Mouse (Mus musculus): ENCODE results near the gene Adgrg1.

Gene Adgrg1

DNA sequence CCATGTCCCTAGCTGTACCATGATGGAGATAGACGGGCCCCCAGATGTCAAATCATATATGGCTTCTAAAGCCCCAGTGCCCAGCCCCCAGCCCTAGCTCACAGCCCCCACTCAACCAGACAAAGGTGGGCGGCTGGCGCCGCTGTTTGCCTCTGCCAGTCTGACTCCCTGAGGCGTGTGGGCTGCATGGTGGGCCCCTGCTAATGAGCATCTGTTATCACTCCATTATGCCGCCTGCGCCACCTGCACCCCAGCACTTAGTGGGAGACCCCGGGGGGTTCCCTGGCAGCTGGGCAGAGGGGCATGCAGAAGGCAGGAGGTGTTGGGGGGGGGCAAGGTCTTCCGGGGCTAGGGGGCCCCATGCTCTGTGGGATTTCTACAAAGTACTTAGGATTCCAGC lies 3.6 kb downstream of the Adgrg1 start:
- DNase-seq, result no peak

GRCm38 (mm10) chr8:94978593-94979319 lies 4.2 kb downstream of the Adgrg1 start:
- no peak for DNase-seq

- DNase-seq, result no peak
These were observed 5.6 kb downstream of the Adgrg1 start for GRCm38 (mm10) chr8:94980176-94980575.

- no peak for DNase-seq
These were observed 6.4 kb downstream of the Adgrg1 start for GRCm38 (mm10) chr8:94980976-94981375.

DNA sequence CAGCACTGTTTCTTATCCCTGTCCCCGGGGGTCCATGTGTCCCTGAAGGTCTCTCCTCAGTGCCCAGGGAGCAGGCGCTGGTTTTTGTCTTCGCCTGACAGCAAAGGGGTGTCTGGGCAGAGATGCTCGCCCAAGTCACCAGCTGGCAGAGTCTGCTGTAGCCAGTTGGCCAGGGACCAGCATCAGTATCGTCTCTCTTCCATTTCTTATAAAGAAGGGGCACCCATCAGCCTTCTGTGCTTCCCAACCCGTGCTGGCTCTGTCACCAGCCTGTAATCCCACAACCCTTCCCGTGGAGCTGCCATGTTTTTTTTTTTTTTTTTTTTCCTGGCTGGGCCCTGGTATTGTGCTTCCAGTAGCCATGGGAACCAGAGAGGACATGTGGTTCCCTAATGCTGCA lies 7.3 kb downstream of the Adgrg1 start:
- DNase-seq, result no peak

GRCm38 (mm10) chr8:94983146-94983545 lies 8.6 kb downstream of the Adgrg1 start:
- DNase-seq, result no peak

DNA sequence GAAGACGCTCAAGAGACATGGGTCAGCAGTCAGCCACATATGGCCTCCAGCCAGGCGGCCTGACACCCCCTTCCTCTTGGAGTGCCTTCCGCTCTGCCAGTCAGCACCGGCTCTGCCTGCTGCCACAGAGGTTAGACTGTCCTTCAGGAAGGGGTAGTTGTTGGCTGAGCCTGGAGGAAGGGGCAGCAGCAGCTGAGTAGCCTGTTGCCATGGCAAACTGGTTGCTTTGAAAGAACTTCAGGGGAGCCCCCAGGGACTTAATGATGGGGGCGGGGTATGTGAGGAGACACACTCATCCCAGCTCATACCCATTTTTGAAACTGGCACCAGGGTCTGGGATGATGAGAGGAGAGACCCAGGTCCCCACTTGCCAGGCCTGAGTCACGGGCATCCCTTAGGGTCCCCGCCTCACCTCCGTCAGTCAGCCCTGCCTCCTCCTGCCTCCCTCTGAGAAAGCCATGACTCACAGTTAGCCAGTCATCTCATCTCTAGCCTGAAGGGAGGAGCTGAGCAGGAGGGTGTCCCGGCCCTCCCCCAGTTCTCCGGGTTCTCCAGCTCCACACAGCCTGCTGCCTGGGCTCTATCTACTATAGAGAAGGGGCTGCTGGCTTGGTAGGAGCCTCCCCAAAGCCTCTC lies 9.4 kb downstream of the Adgrg1 start:
- no peak for DNase-seq

DNA sequence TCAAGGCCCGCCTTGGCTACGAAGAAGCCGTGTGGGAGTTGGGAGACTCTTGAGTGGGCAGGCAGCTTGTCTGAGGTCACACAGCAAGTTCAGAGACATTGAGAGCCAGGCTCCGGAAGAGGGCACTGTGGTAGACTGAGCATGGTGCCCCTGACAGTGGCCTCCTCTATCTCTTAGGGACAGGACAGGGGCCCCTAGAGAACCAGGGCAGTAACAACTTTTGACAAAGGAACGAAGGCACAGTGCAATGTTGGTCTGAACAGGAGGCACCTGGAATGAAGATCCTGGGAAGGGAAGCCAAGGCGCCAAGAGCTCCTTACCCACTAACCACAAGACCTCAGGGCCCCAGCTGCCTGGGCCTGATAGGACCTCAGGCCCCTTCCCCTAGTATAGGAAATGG lies 10.5 kb downstream of the Adgrg1 start:
- no peak for DNase-seq

DNA sequence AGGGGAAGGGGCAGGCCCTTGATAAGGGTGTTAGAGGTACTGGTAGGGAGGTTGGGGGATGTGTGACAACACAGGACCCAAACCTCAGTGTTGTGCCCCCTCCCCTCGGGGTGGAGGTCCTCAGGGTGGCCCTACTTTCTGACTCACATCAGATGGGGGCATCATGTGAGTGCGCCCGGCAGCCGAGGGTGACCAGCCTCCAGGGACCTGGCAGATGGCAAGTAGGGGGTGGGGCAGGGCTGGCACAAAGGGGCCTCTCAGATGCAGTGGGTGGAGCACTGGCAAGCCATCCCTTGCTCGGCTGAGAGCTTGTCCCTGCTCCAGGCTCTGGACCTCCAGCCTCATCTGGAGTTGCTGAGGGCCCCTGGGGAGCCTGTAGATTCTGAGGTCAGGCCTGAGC lies 12.1 kb downstream of the Adgrg1 start:
- DNase-seq, result no peak

GRCm38 (mm10) chr8:94987553-94987952 lies 13.0 kb downstream of the Adgrg1 start:
- no peak for DNase-seq

- no peak for DNase-seq
These were observed 14.1 kb downstream of the Adgrg1 start for GRCm38 (mm10) chr8:94988619-94989018.

DNA sequence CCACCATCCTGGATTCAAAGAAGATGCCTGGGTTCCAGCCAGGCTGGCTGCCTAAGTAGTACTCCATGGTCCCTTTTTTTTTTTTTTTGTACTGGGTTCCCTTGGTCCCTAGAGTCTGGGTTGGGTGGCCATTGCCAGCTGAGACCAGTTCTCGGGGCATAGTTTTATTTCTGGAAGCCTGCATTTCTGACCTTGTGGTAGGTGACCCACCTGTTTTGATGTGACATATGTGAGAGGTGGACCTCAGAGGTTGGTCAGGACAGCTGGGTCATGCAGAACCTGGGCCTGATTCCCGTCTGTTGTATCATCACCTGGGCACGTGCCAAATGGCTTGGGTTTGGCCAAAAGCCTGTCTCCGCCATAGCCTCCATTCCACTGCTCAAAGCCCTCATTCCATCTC lies 15.2 kb downstream of the Adgrg1 start:
- peak; percentile 45 for DNase-seq

DNA sequence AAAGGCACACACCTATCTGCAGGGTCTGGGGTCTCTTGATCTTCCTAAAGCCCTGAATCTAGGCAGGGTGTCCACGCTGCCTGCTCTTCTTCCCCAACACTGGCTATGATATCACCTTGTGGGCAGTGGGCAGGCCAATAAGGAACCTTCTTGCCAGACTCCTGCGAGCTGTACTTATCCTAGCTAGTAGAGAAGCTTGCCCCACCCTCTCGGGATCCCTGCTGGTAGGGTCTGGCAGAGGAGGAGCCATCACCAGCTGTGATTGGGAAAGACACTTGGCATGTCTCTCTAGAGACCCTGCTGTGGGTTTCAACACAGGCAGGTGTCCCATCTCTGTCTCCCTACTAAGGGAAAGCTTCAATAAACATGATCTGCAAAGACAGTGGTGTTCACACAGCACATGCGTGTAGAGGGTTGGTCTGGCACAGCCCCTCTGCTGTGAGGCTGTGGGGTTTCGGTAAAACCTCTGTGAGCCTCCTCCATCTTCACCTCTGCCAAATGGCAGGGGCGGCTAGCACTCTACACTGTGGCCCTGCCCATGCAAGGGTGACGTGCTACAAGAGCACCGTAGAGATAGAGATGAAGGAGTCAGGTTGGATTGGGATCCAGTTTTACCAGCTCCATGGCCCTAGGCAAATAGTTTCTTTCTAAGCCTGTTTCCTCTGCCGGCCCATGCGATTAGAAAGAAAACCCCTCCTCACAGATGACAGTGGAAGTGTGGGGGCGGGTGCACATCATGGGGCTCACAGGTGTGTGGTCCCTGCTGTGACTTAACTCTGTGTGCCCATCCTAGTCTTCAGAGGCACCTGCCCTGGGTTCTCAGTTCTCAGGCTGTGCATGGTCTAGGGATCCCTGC lies 16.3 kb downstream of the Adgrg1 start:
- DNase-seq, result no peak

- DNase-seq, result no peak
These were observed 17.0 kb downstream of the Adgrg1 start for GRCm38 (mm10) chr8:94991454-94991994.

GRCm38 (mm10) chr8:94992010-94992409 lies 17.5 kb downstream of the Adgrg1 start:
- no peak for DNase-seq

GRCm38 (mm10) chr8:94992534-94992933 lies 18.0 kb downstream of the Adgrg1 start:
- peak; percentile 35 for DNase-seq

GRCm38 (mm10) chr8:94992996-94993724 lies 18.6 kb downstream of the Adgrg1 start:
- DNase-seq, result no peak

- no peak for DNase-seq
These were observed 19.5 kb downstream of the Adgrg1 start for GRCm38 (mm10) chr8:94994006-94994405.

- DNase-seq, result no peak
These were observed 20.0 kb downstream of the Adgrg1 start for GRCm38 (mm10) chr8:94994510-94994909.

- no peak for DNase-seq
These were observed 20.9 kb downstream of the Adgrg1 start for GRCm38 (mm10) chr8:94995336-94995893.

DNA sequence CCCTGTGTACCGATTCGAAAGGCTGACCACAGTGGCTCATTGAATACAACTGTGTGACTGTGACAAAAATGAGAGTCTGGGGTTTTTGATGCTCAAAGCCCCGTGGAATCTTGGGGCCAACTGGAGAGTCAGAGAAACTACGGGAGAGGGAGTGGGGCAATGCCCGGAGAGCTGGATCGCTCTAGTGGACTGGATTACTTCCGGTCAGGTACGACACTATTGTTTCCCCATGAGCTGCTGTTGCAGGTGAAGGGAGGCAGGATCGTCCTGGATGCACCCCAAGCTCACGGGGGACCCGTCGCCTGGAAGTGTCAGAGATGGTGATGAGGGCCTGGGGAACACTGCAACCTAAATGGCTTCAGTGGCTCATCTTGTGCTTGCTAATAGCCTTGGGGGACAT lies 21.5 kb downstream of the Adgrg1 start:
- DNase-seq, result no peak

All from cerebellum, adult 11 months (tissue).